Mouse (Mus musculus) bone marrow macrophage, adult 2 months (primary cell): ENCODE results near the gene Sema6b. TPM values are rescaled to one million over a fixed set of nuclear protein-coding genes. Genes with fewer than 3 reads are reported as not detected.

Source experiments
- H3K27ac ChIP-seq: 2 replicates; pipeline ENCODE4 v1.5.1; 2012; ENCODE audit warnings: low read depth, low read length; ENCODE audit not compliant: insufficient read depth
- H3K4me1 ChIP-seq: 2 replicates; pipeline ENCODE4 v1.6.1; 2012; ENCODE audit warnings: low read length; ENCODE audit not compliant: control insufficient read depth, insufficient read depth
- H3K4me3 ChIP-seq: 2 replicates; pipeline ENCODE4 v1.5.1; 2012; ENCODE audit warnings: mild to moderate bottlenecking, low read length, moderate library complexity; ENCODE audit not compliant: insufficient read depth
- CTCF ChIP-seq: IDR thresholded peaks from 2 replicates; pipeline ENCODE4 v1.5.1; 2012; ENCODE audit warnings: low read depth, mild to moderate bottlenecking, low read length, moderate library complexity
- POLR2A ChIP-seq: IDR thresholded peaks from 2 replicates; pipeline ENCODE4 v1.6.1; 2012; ENCODE audit warnings: mild to moderate bottlenecking, low read depth, low read length, borderline replicate concordance
- polyA plus RNA-seq: library from polyadenylated mRNA; stranded (reverse); fragments of >200 nt; gene quantifications from 2 replicates; pipeline ENCODE4 v1.2.4, GENCODE M21; 2012; ENCODE audit not compliant: missing spikeins, insufficient read depth, insufficient read length

Gene Sema6b
- polyA plus RNA-seq, 1 experiment: 8.1 TPM

- no peak overlapping the region for H3K4me3 ChIP-seq
- 0 out of 2 replicates have a peak, but pooled peaks cover 4% of the 10 kb centered on the region for H3K4me1 ChIP-seq
- H3K27ac ChIP-seq: no peak overlapping the region
- TF ChIP-seq POLR2A: no peak
- no peak for TF ChIP-seq CTCF
These were observed 29.7 kb upstream of the Sema6b start for GRCm38 (mm10) chr17:56169830-56170229.

- Histone ChIP-seq H3K4me1 (peaks cover 15% of the 10 kb centered on the region), H3K4me3 (no peak overlapping the region), H3K27ac (no peak overlapping the region)
- TF ChIP-seq CTCF (no peak), POLR2A (no peak)
These were observed 25.5 kb upstream of the Sema6b start for GRCm38 (mm10) chr17:56165671-56166070.

- Histone ChIP-seq H3K27ac (no peak overlapping the region), H3K4me1 (peaks cover 11% of the 10 kb centered on the region), H3K4me3 (no peak overlapping the region)
- TF ChIP-seq CTCF (no peak), POLR2A (no peak)
These were observed 24.4 kb upstream of the Sema6b start for GRCm38 (mm10) chr17:56164510-56164909.

DNA sequence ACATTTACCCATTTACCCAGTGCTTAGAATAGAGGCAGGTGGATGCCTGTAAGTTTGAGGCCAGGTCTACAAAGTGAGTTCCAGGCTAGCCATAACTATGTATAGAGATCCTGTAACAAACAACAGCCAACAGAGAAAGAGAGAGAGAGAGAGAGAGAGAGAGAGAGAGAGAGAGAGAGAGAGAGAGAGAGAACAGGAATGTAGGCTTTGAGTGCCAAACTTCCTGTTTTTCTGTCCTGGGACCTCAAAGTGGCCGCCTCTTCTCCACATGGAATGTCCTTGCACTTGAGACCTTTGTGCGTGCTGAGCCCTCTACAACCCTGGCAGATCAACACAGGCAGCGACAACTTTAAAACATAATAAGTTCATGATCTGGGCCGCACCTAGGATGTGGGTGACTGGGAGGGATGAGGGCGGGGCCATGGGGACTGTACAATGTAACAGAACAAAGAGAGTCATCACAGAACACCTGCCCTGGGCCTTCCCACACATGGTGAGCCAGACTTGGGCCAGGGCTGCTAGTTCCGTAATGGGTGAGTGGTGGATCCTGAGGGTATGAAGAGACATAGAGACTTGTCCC, 23.5 kb upstream of the Sema6b start:
- Histone ChIP-seq H3K4me3 (no peak overlapping the region), H3K27ac (no peak overlapping the region), H3K4me1 (peaks cover 11% of the 10 kb centered on the region)

DNA sequence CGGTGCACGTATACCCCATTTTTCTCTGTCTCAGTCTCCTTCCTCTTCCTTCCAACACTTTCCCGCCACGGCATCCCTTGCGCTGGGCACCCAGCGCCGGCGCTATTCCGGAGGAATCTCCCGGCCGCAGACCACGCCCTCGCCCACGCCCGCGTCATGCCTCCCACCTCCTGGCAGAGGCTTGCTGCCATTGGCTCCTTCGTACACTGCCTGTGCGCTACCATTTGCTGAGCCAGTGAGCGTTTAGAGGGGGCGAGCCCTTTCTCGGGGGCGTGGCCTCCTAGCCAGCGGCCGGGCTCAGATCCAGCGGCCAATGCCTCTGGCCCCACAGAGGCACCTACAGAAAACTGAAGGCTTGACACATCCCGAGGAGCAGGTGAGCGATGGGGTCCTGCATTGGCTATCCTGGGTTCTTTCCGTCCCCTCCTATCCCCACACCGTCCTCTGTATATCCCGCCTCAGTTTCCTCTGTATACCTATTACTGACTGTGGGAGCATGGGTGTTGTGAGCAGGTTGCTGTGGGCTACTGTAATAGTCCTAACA, 22.2 kb upstream of the Sema6b start, which contains the start of gene Tnfaip8l1:
TSS of gene Tnfaip8l1 (plus strand) at position 247 of the 544 bp plus-strand sequence.
- Histone ChIP-seq H3K4me1 (peaks cover 11% of the 10 kb centered on the region), H3K27ac (no peak within 1 kb of the TSS), H3K4me3 (peak within 1 kb of the TSS; percentile 54)
- TF ChIP-seq CTCF (no peak), POLR2A (no peak)

More for the DNA sequence above, 23.5 kb upstream of the Sema6b start:
- no peak for TF ChIP-seq POLR2A
- TF ChIP-seq CTCF: no peak

DNA sequence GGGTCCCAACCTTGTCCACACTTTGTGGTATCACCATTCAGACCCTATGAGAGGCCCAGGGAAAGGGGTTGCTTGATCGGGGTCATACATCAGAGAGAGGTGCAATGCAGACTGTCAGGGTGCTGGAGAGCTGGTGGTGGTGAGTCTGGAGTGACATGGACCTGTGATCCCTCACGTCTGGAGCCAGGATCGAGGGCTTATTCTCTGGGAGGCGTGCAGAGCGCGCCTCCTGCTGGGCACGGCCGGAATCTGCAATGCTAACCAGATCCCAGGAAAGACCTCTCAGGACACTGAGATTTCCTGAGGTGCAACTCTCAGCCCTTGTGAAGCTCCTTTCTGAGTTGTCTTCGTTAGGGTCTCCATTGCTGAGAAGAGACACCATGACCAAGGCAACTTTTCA, 19.6 kb upstream of the Sema6b start:
- H3K4me3 ChIP-seq: no peak overlapping the region
- H3K27ac ChIP-seq: no peak overlapping the region
- TF ChIP-seq POLR2A (no peak), CTCF (peak; percentile 95)
- peaks cover 11% of the 10 kb centered on the region for H3K4me1 ChIP-seq

- peaks cover 7% of the 10 kb centered on the region for H3K4me1 ChIP-seq
- H3K4me3 ChIP-seq: no peak overlapping the region
- no peak overlapping the region for H3K27ac ChIP-seq
- TF ChIP-seq CTCF (no peak), POLR2A (no peak)
These were observed 13.5 kb upstream of the Sema6b start for GRCm38 (mm10) chr17:56153643-56154042.

- Histone ChIP-seq H3K4me1 (peaks cover 7% of the 10 kb centered on the region), H3K27ac (no peak overlapping the region), H3K4me3 (no peak overlapping the region)
- no peak for TF ChIP-seq CTCF
- no peak for TF ChIP-seq POLR2A
These were observed 9.8 kb upstream of the Sema6b start for GRCm38 (mm10) chr17:56149897-56150296.

DNA sequence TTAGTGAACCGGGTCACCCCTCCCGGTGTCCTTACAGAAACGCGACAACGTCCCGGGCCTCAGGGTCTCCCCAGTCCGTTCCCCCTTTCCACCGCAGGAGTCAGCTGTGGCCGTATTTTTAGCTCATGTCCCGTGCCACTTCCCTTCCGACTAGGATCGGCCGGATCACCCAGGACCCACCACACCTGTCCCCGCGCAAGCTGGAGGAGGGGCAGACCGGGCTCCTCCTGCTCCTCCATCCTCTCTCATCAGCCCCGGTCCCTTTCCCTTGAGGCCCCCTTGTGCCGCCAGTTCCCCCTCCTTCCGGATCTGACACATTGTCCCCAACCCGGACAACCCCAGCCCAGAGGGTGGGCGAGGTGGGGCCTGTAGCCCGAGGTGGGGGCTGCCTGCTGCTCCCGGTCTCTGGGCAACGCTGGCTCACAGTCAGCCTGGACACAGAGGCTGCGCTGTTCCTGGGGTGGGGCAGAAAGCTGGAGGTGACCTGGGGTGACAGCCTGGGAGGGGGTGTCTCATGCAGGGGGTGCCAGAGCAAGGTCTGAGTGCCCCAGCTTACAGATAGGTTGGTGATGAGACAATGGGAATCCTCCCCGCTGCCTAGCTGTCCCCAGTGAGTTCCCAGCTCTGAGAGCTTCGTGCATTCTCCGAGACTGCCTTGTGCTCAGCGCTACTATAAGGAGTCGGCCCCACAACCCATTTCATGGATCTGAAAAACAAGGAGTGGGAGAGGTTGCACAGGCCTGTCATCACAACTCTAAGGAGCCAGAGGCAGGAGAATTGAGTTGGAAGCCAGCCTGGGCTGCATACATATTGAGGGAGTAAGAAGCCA, 8.9 kb upstream of the Sema6b start:
- Histone ChIP-seq H3K4me3 (no peak overlapping the region), H3K27ac (no peak overlapping the region), H3K4me1 (peaks cover 6% of the 10 kb centered on the region)
- TF ChIP-seq CTCF (no peak), POLR2A (no peak)

DNA sequence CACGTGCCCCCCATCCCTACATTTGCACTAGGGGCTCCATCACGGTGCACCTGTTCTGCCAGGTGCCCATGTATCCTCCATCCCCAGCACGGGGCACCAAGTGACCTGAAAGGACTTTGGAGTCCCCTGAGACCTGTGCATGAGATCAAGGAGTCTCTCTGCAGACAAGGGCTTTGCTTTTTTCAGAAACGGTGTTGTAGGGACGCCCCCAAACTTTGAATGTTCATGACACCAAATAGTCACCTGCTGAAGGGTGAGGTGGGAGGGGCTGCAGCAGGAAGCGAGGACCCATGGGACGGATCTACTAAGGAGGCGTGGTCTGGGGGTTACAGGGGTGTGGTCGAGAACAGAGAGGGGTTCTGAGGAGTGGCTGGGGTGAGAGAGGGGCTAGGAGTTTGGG, 8.1 kb upstream of the Sema6b start:
- TF ChIP-seq POLR2A (no peak), CTCF (no peak)
- Histone ChIP-seq H3K4me3 (no peak overlapping the region), H3K27ac (no peak overlapping the region), H3K4me1 (peaks cover under 1% of the 10 kb centered on the region; the same call in 1 of the 2 replicates)
